Mouse (Mus musculus): ENCODE measurements around the gene Acpp. TPM values are rescaled to one million over a fixed set of nuclear protein-coding genes. Genes with fewer than 3 reads are reported as not detected.

The Acpp gene
- polyA plus RNA-seq, 1 experiment, result 0.46 TPM

GRCm38 (mm10) chr9:104331301-104331700, 6.2 kb downstream of the Acpp start:
- TF ChIP-seq POLR2A (IDR thresholded peaks at IDR 0.05; ENCODE audit: control insufficient read depth, low read depth, low read length), result no peak
- TF ChIP-seq CTCF (IDR thresholded peaks at IDR 0.05; ENCODE audit: control insufficient read depth, insufficient read depth, insufficient replicate concordance, low read depth, low read length), result no peak
- Histone ChIP-seq H3K4me1 (ENCODE audit: control insufficient read depth, insufficient read depth, low read length) (no peaks in the 10 kb centered on the region), H3K27me3 (ENCODE audit: control insufficient read depth, insufficient read depth, low read length) (no peaks in the 10 kb centered on the region), H3K36me3 (ENCODE audit: control insufficient read depth, insufficient read depth, low read length) (no peaks in the 10 kb centered on the region), H3K27ac (ENCODE audit: control insufficient read depth, insufficient read depth, low read depth, low read length) (no peak overlapping the region), H3K4me3 (ENCODE audit: control insufficient read depth, low read depth, low read length) (no peak overlapping the region)

GRCm38 (mm10) chr9:104328655-104329054, 8.9 kb downstream of the Acpp start:
- no peak overlapping the region for H3K4me3 ChIP-seq (ENCODE audit: control insufficient read depth, low read depth, low read length)
- TF ChIP-seq CTCF (IDR thresholded peaks at IDR 0.05; ENCODE audit: control insufficient read depth, insufficient read depth, insufficient replicate concordance, low read depth, low read length), result no peak
- no peak for TF ChIP-seq POLR2A (IDR thresholded peaks at IDR 0.05; ENCODE audit: control insufficient read depth, low read depth, low read length)
- H3K27me3 ChIP-seq (ENCODE audit: control insufficient read depth, insufficient read depth, low read length), result no peaks in the 10 kb centered on the region
- H3K4me1 ChIP-seq (ENCODE audit: control insufficient read depth, insufficient read depth, low read length), result no peaks in the 10 kb centered on the region
- H3K27ac ChIP-seq (ENCODE audit: control insufficient read depth, insufficient read depth, low read depth, low read length), result no peak overlapping the region
- no peaks in the 10 kb centered on the region for H3K36me3 ChIP-seq (ENCODE audit: control insufficient read depth, insufficient read depth, low read length)

GRCm38 (mm10) chr9:104321519-104321918, 16.0 kb downstream of the Acpp start:
- Histone ChIP-seq H3K4me3 (ENCODE audit: control insufficient read depth, low read depth, low read length) (no peak overlapping the region), H3K27ac (ENCODE audit: control insufficient read depth, insufficient read depth, low read depth, low read length) (no peak overlapping the region), H3K36me3 (ENCODE audit: control insufficient read depth, insufficient read depth, low read length) (no peaks in the 10 kb centered on the region), H3K27me3 (ENCODE audit: control insufficient read depth, insufficient read depth, low read length) (no peaks in the 10 kb centered on the region), H3K4me1 (ENCODE audit: control insufficient read depth, insufficient read depth, low read length) (no peaks in the 10 kb centered on the region)
- TF ChIP-seq CTCF (IDR thresholded peaks at IDR 0.05; ENCODE audit: control insufficient read depth, insufficient read depth, insufficient replicate concordance, low read depth, low read length), result no peak
- no peak for TF ChIP-seq POLR2A (IDR thresholded peaks at IDR 0.05; ENCODE audit: control insufficient read depth, low read depth, low read length)

GRCm38 (mm10) chr9:104316351-104316750, 21.2 kb downstream of the Acpp start:
- Histone ChIP-seq H3K36me3 (ENCODE audit: control insufficient read depth, insufficient read depth, low read length) (no peaks in the 10 kb centered on the region), H3K4me3 (ENCODE audit: control insufficient read depth, low read depth, low read length) (peak overlapping the region; percentile 78), H3K27ac (ENCODE audit: control insufficient read depth, insufficient read depth, low read depth, low read length) (no peak overlapping the region), H3K27me3 (ENCODE audit: control insufficient read depth, insufficient read depth, low read length) (no peaks in the 10 kb centered on the region), H3K4me1 (ENCODE audit: control insufficient read depth, insufficient read depth, low read length) (peaks cover 2% of the 10 kb centered on the region)
- TF ChIP-seq POLR2A (IDR thresholded peaks at IDR 0.05; ENCODE audit: control insufficient read depth, low read depth, low read length), result no peak

GRCm38 (mm10) chr9:104315499-104315898, 22.0 kb downstream of the Acpp start:
- TF ChIP-seq POLR2A (IDR thresholded peaks at IDR 0.05; ENCODE audit: control insufficient read depth, low read depth, low read length) (no peak), CTCF (IDR thresholded peaks at IDR 0.05; ENCODE audit: control insufficient read depth, insufficient read depth, insufficient replicate concordance, low read depth, low read length) (no peak)
- H3K36me3 ChIP-seq (ENCODE audit: control insufficient read depth, insufficient read depth, low read length), result no peaks in the 10 kb centered on the region
- H3K4me3 ChIP-seq (ENCODE audit: control insufficient read depth, low read depth, low read length), result no peak overlapping the region
- peaks cover 2% of the 10 kb centered on the region for H3K4me1 ChIP-seq (ENCODE audit: control insufficient read depth, insufficient read depth, low read length)
- H3K27ac ChIP-seq (ENCODE audit: control insufficient read depth, insufficient read depth, low read depth, low read length), result no peak overlapping the region
- H3K27me3 ChIP-seq (ENCODE audit: control insufficient read depth, insufficient read depth, low read length), result no peaks in the 10 kb centered on the region

- Histone ChIP-seq H3K4me3 (ENCODE audit: control insufficient read depth, low read depth, low read length) (no peak overlapping the region), H3K4me1 (ENCODE audit: control insufficient read depth, insufficient read depth, low read length) (no peaks in the 10 kb centered on the region), H3K27me3 (ENCODE audit: control insufficient read depth, insufficient read depth, low read length) (no peaks in the 10 kb centered on the region), H3K27ac (ENCODE audit: control insufficient read depth, insufficient read depth, low read depth, low read length) (no peak overlapping the region), H3K36me3 (ENCODE audit: control insufficient read depth, insufficient read depth, low read length) (no peaks in the 10 kb centered on the region)
- TF ChIP-seq CTCF (IDR thresholded peaks at IDR 0.05; ENCODE audit: control insufficient read depth, insufficient read depth, insufficient replicate concordance, low read depth, low read length) (peak; percentile 72; the same call in 1 of the 2 replicates), POLR2A (IDR thresholded peaks at IDR 0.05; ENCODE audit: control insufficient read depth, low read depth, low read length) (no peak)
Observed at GRCm38 (mm10) chr9:104306734-104307133, 30.8 kb downstream of the Acpp start.

- H3K36me3 ChIP-seq (ENCODE audit: control insufficient read depth, insufficient read depth, low read length), result no peaks in the 10 kb centered on the region
- no peak overlapping the region for H3K4me3 ChIP-seq (ENCODE audit: control insufficient read depth, low read depth, low read length)
- H3K4me1 ChIP-seq (ENCODE audit: control insufficient read depth, insufficient read depth, low read length), result no peaks in the 10 kb centered on the region
- no peaks in the 10 kb centered on the region for H3K27me3 ChIP-seq (ENCODE audit: control insufficient read depth, insufficient read depth, low read length)
- TF ChIP-seq CTCF (IDR thresholded peaks at IDR 0.05; ENCODE audit: control insufficient read depth, insufficient read depth, insufficient replicate concordance, low read depth, low read length), result no peak
- no peak for TF ChIP-seq POLR2A (IDR thresholded peaks at IDR 0.05; ENCODE audit: control insufficient read depth, low read depth, low read length)
- no peak overlapping the region for H3K27ac ChIP-seq (ENCODE audit: control insufficient read depth, insufficient read depth, low read depth, low read length)
Observed at GRCm38 (mm10) chr9:104305333-104306111, 32.0 kb downstream of the Acpp start.

All from testis, adult 2 months (tissue).